Mouse (Mus musculus): ENCODE measurements around the gene Rxra. TPM values are rescaled to one million over a fixed set of nuclear protein-coding genes. Genes with fewer than 3 reads are reported as not detected.

Gene Rxra
- polyA plus RNA-seq, 1 experiment from 2014 or later: 9.4 TPM

- Histone ChIP-seq H3K27me3 (ENCODE audit: insufficient read depth, low read length) (no peaks in the 10 kb centered on the region), H3K27ac (0 out of 2 replicates have a peak overlapping the region, but pooled peaks have one; percentile 25), H3K9ac (ENCODE audit: low read depth, low read length) (no peak overlapping the region), H3K9me3 (replicated peaks; ENCODE audit: low read length) (no peaks in the 10 kb centered on the region), H3K36me3 (ENCODE audit: insufficient read depth, low read length) (no peaks in the 10 kb centered on the region), H3K4me1 (replicated peaks; ENCODE audit: insufficient read depth, low read length) (0 out of 2 replicates have a peak, but pooled peaks cover 3% of the 10 kb centered on the region), H3K4me3 (replicated peaks; ENCODE audit: low read depth, low read length) (no peak overlapping the region), H3K4me2 (ENCODE audit: low read length) (no peak overlapping the region)
- 51% methylated on average over 4 of the region's 4 CpGs for WGBS
- DNase-seq (ENCODE audit: low spot score) (peak; percentile 61), ATAC-seq (replicated peaks; ENCODE audit: low FRiP score, low read depth) (no peak)
- no peak for TF ChIP-seq CTCF (IDR thresholded peaks at IDR 0.05; ENCODE audit: low read depth)
Observed at GRCm38 (mm10) chr2:27799018-27799417, 122.8 kb downstream of the Rxra start.

- Histone ChIP-seq H3K27me3 (ENCODE audit: insufficient read depth, low read length) (no peaks in the 10 kb centered on the region), H3K9me3 (replicated peaks; ENCODE audit: low read length) (no peaks in the 10 kb centered on the region), H3K36me3 (ENCODE audit: insufficient read depth, low read length) (no peaks in the 10 kb centered on the region), H3K4me1 (replicated peaks; ENCODE audit: insufficient read depth, low read length) (0 out of 2 replicates have a peak, but pooled peaks cover 3% of the 10 kb centered on the region), H3K27ac (no peak overlapping the region), H3K9ac (ENCODE audit: low read depth, low read length) (no peak overlapping the region), H3K4me3 (replicated peaks; ENCODE audit: low read depth, low read length) (no peak overlapping the region), H3K4me2 (ENCODE audit: low read length) (no peak overlapping the region)
- ATAC-seq (replicated peaks; ENCODE audit: low FRiP score, low read depth) (no peak), DNase-seq (ENCODE audit: low spot score) (no peak)
- 85% methylated on average over 2 of the region's 2 CpGs for WGBS
- no peak for TF ChIP-seq CTCF (IDR thresholded peaks at IDR 0.05; ENCODE audit: low read depth)
Observed at GRCm38 (mm10) chr2:27801041-27801440, 124.8 kb downstream of the Rxra start.

- H3K9me3 ChIP-seq (replicated peaks; ENCODE audit: low read length): no peaks in the 10 kb centered on the region
- DNase-seq (ENCODE audit: low spot score): peak; percentile 44
- no peak overlapping the region for H3K9ac ChIP-seq (ENCODE audit: low read depth, low read length)
- H3K4me1 ChIP-seq (replicated peaks; ENCODE audit: insufficient read depth, low read length): 0 out of 2 replicates have a peak, but pooled peaks cover 3% of the 10 kb centered on the region
- ATAC-seq (replicated peaks; ENCODE audit: low FRiP score, low read depth): peak; percentile 46; the same call in 1 of the 2 replicates
- H3K36me3 ChIP-seq (ENCODE audit: insufficient read depth, low read length): no peaks in the 10 kb centered on the region
- no peaks in the 10 kb centered on the region for H3K27me3 ChIP-seq (ENCODE audit: insufficient read depth, low read length)
- TF ChIP-seq CTCF (IDR thresholded peaks at IDR 0.05; ENCODE audit: low read depth): no peak
- no peak overlapping the region for H3K4me2 ChIP-seq (ENCODE audit: low read length)
- WGBS: 29% methylated on average over 9 of the region's 9 CpGs
- no peak overlapping the region for H3K4me3 ChIP-seq (replicated peaks; ENCODE audit: low read depth, low read length)
- H3K27ac ChIP-seq: no peak overlapping the region
Observed at GRCm38 (mm10) chr2:27802493-27802892, 126.3 kb downstream of the Rxra start.

GRCm38 (mm10) chr2:27806691-27807090 lies 130.5 kb downstream of the Rxra start:
- Histone ChIP-seq H3K27me3 (ENCODE audit: insufficient read depth, low read length) (no peaks in the 10 kb centered on the region), H3K9me3 (replicated peaks; ENCODE audit: low read length) (no peaks in the 10 kb centered on the region), H3K4me3 (replicated peaks; ENCODE audit: low read depth, low read length) (no peak overlapping the region), H3K36me3 (ENCODE audit: insufficient read depth, low read length) (no peaks in the 10 kb centered on the region), H3K4me1 (replicated peaks; ENCODE audit: insufficient read depth, low read length) (no peaks in the 10 kb centered on the region), H3K9ac (ENCODE audit: low read depth, low read length) (no peak overlapping the region), H3K4me2 (ENCODE audit: low read length) (no peak overlapping the region), H3K27ac (no peak overlapping the region)
- TF ChIP-seq CTCF (IDR thresholded peaks at IDR 0.05; ENCODE audit: low read depth): no peak
- ATAC-seq (replicated peaks; ENCODE audit: low FRiP score, low read depth): no peak
- WGBS: 90% methylated on average over 7 of the region's 7 CpGs
- DNase-seq (ENCODE audit: low spot score): no peak

GRCm38 (mm10) chr2:27807684-27808083 lies 131.4 kb downstream of the Rxra start:
- no peaks in the 10 kb centered on the region for H3K9me3 ChIP-seq (replicated peaks; ENCODE audit: low read length)
- H3K4me3 ChIP-seq (replicated peaks; ENCODE audit: low read depth, low read length): no peak overlapping the region
- H3K27ac ChIP-seq: no peak overlapping the region
- no peak for ATAC-seq (replicated peaks; ENCODE audit: low FRiP score, low read depth)
- H3K4me2 ChIP-seq (ENCODE audit: low read length): no peak overlapping the region
- no peak overlapping the region for H3K9ac ChIP-seq (ENCODE audit: low read depth, low read length)
- WGBS: 83% methylated on average over 3 of the region's 3 CpGs
- no peaks in the 10 kb centered on the region for H3K36me3 ChIP-seq (ENCODE audit: insufficient read depth, low read length)
- H3K4me1 ChIP-seq (replicated peaks; ENCODE audit: insufficient read depth, low read length): no peaks in the 10 kb centered on the region
- DNase-seq (ENCODE audit: low spot score): no peak
- no peaks in the 10 kb centered on the region for H3K27me3 ChIP-seq (ENCODE audit: insufficient read depth, low read length)
- TF ChIP-seq CTCF (IDR thresholded peaks at IDR 0.05; ENCODE audit: low read depth): no peak

GRCm38 (mm10) chr2:27809897-27810296 lies 133.7 kb downstream of the Rxra start:
- WGBS: 80% methylated on average over 4 of the region's 4 CpGs
- no peak for TF ChIP-seq CTCF (IDR thresholded peaks at IDR 0.05; ENCODE audit: low read depth)
- Histone ChIP-seq H3K4me3 (replicated peaks; ENCODE audit: low read depth, low read length) (no peak overlapping the region), H3K9ac (ENCODE audit: low read depth, low read length) (no peak overlapping the region), H3K27ac (no peak overlapping the region), H3K9me3 (replicated peaks; ENCODE audit: low read length) (no peaks in the 10 kb centered on the region), H3K4me2 (ENCODE audit: low read length) (no peak overlapping the region), H3K27me3 (ENCODE audit: insufficient read depth, low read length) (no peaks in the 10 kb centered on the region), H3K4me1 (replicated peaks; ENCODE audit: insufficient read depth, low read length) (no peaks in the 10 kb centered on the region), H3K36me3 (ENCODE audit: insufficient read depth, low read length) (no peaks in the 10 kb centered on the region)
- DNase-seq (ENCODE audit: low spot score) (no peak), ATAC-seq (replicated peaks; ENCODE audit: low FRiP score, low read depth) (no peak)

Other genes with a start within 250 kb of the Rxra start
- gene Vav2, start 249.4 kb upstream of the Rxra start, polyA plus RNA-seq (2015; fragmentation: Nextera tagmentation; extraction: Ambion mirVana): 4.7 and 5.6 TPM in 2 replicates
- gene Brd3os, start 234.1 kb upstream of the Rxra start, polyA plus RNA-seq (2015; fragmentation: Nextera tagmentation; extraction: Ambion mirVana): 10.2 TPM in 2 replicates
- gene Brd3, start 168.8 kb upstream of the Rxra start, polyA plus RNA-seq (2015; fragmentation: Nextera tagmentation; extraction: Ambion mirVana): 85.4 and 91.4 TPM in 2 replicates
- gene Wdr5, start 161.3 kb upstream of the Rxra start, polyA plus RNA-seq (2015; fragmentation: Nextera tagmentation; extraction: Ambion mirVana): 43.0 and 46.6 TPM in 2 replicates
- 33.2 and 36.5 TPM in 2 replicates for gene Col5a1, start 210.0 kb downstream of the Rxra start, polyA plus RNA-seq (2015; fragmentation: Nextera tagmentation; extraction: Ambion mirVana)